Mouse (Mus musculus) erythroblast, embryonic 14.5 days (primary cell): ENCODE results near the gene Cox14.

ENCODE experiments used
- GATA1 ChIP-seq: IDR thresholded peaks from 2 replicates; pipeline ENCODE4 v1.6.1; 2012; ENCODE audit warnings: low read length, inconsistent platforms, mixed read lengths
- TAL1 ChIP-seq: IDR thresholded peaks from 3 replicates; pipeline ENCODE4 v1.6.1; 2012; ENCODE audit warnings: low read length, inconsistent platforms, mixed read lengths

- TF ChIP-seq GATA1 (no peak), TAL1 (no peak)
Observed at GRCm38 (mm10) chr15:99713569-99713968, 11.8 kb upstream of the Cox14 start.
